Mouse (Mus musculus): ENCODE measurements around the gene G6pc3.

The G6pc3 gene

GRCm38 (mm10) chr11:102184646-102185495, 4.5 kb upstream of the G6pc3 start, which contains the start of gene Lsm12:
Gene Lsm12 (minus strand): TSS chr11:102185296.
- in situ Hi-C loops (cut with MboI; ENCODE audit: unreplicated experiment in 2 of 2), result loop anchor here (5.0 kb wide), 2 partner anchors 37 to 42 kb away; no protein-coding TSS in a partner anchor

- in situ Hi-C loops (cut with MboI; ENCODE audit: unreplicated experiment in 2 of 2), result loop anchor here (5.0 kb wide), 2 partner anchors 37 to 42 kb away; no protein-coding TSS in a partner anchor
These were observed 3.7 kb upstream of the G6pc3 start for GRCm38 (mm10) chr11:102185677-102186076.

GRCm38 (mm10) chr11:102186235-102186634, 3.2 kb upstream of the G6pc3 start:
- in situ Hi-C loops (cut with MboI; ENCODE audit: unreplicated experiment in 2 of 2), result loop anchor here (5.0 kb wide), 2 partner anchors 36 to 41 kb away; no protein-coding TSS in a partner anchor

GRCm38 (mm10) chr11:102188980-102189379, 440 bp upstream of the G6pc3 start:
- in situ Hi-C loops (cut with MboI; ENCODE audit: unreplicated experiment in 2 of 2), result loop anchor here (5.0 kb wide), 2 partner anchors 33 to 38 kb away; no protein-coding TSS in a partner anchor

GRCm38 (mm10) chr11:102190848-102191247, 1.4 kb downstream of the G6pc3 start:
- in situ Hi-C loops (cut with MboI; ENCODE audit: unreplicated experiment in 2 of 2), result no loop called here

- in situ Hi-C loops (cut with MboI; ENCODE audit: unreplicated experiment in 2 of 2), result no loop called here
These were observed 4.4 kb downstream of the G6pc3 start for GRCm38 (mm10) chr11:102193657-102194440.

GRCm38 (mm10) chr11:102196018-102196797, 6.8 kb downstream of the G6pc3 start:
- in situ Hi-C loops (cut with MboI; ENCODE audit: unreplicated experiment in 2 of 2), result no loop called here

GRCm38 (mm10) chr11:102198245-102198644, 8.8 kb downstream of the G6pc3 start:
- in situ Hi-C loops (cut with MboI; ENCODE audit: unreplicated experiment in 2 of 2), result no loop called here

GRCm38 (mm10) chr11:102199856-102200255, 10.4 kb downstream of the G6pc3 start:
- in situ Hi-C loops (cut with MboI; ENCODE audit: unreplicated experiment in 2 of 2), result no loop called here

- in situ Hi-C loops (cut with MboI; ENCODE audit: unreplicated experiment in 2 of 2), result no loop called here
These were observed 12.0 kb downstream of the G6pc3 start for GRCm38 (mm10) chr11:102201408-102201821.

- in situ Hi-C loops (cut with MboI; ENCODE audit: unreplicated experiment in 2 of 2), result no loop called here
These were observed 17.1 kb downstream of the G6pc3 start for GRCm38 (mm10) chr11:102206481-102206880.

GRCm38 (mm10) chr11:102207825-102208777, 18.7 kb downstream of the G6pc3 start:
- in situ Hi-C loops (cut with MboI; ENCODE audit: unreplicated experiment in 2 of 2), result no loop called here

GRCm38 (mm10) chr11:102208846-102209245, 19.4 kb downstream of the G6pc3 start:
- in situ Hi-C loops (cut with MboI; ENCODE audit: unreplicated experiment in 2 of 2), result no loop called here

- in situ Hi-C loops (cut with MboI; ENCODE audit: unreplicated experiment in 2 of 2), result no loop called here
These were observed 20.3 kb downstream of the G6pc3 start for GRCm38 (mm10) chr11:102209742-102210141.

GRCm38 (mm10) chr11:102210185-102210584, 20.8 kb downstream of the G6pc3 start:
- in situ Hi-C loops (cut with MboI; ENCODE audit: unreplicated experiment in 2 of 2), result no loop called here

- in situ Hi-C loops (cut with MboI; ENCODE audit: unreplicated experiment in 2 of 2), result no loop called here
These were observed 21.6 kb downstream of the G6pc3 start for GRCm38 (mm10) chr11:102211011-102211410.

GRCm38 (mm10) chr11:102211936-102212341, 22.5 kb downstream of the G6pc3 start:
- in situ Hi-C loops (cut with MboI; ENCODE audit: unreplicated experiment in 2 of 2), result no loop called here

GRCm38 (mm10) chr11:102214430-102215156, 25.2 kb downstream of the G6pc3 start:
- in situ Hi-C loops (cut with MboI; ENCODE audit: unreplicated experiment in 2 of 2), result no loop called here

- in situ Hi-C loops (cut with MboI; ENCODE audit: unreplicated experiment in 2 of 2), result no loop called here
These were observed 26.1 kb downstream of the G6pc3 start for GRCm38 (mm10) chr11:102215511-102215910.

Measured in v-Abl transformed pro-B cells (cell line).